Mouse (Mus musculus): ENCODE measurements around the gene Slc36a2. TPM values are rescaled to one million over a fixed set of nuclear protein-coding genes. Genes with fewer than 3 reads are reported as not detected.

Gene Slc36a2
- total and polyA plus RNA-seq, 3 experiments: not detected

- Histone ChIP-seq H3K27ac (ENCODE audit: control insufficient read depth, low read depth, low read length) (no peak overlapping the region), H3K9me3 (replicated peaks; ENCODE audit: insufficient read depth, low read length) (no peaks in the 10 kb centered on the region), H3K4me1 (ENCODE audit: control insufficient read depth in 1 of 2, insufficient read depth in 2 of 2, low read length in 2 of 2) (peaks cover 0 to 4% of the 10 kb centered on the region in 2 experiments; a peak in 1 of 4 replicates), H3K9ac (ENCODE audit: control insufficient read depth, low read depth, low read length, poor library complexity, severe bottlenecking) (no peak overlapping the region), H3K27me3 (ENCODE audit: control insufficient read depth in 1 of 2, insufficient read depth in 2 of 2, low read length in 2 of 2) (no peaks in the 10 kb centered on the region), H3K79me2 (ENCODE audit: control insufficient read depth, insufficient read depth, low read length, poor library complexity) (no peaks in the 10 kb centered on the region), H3K4me3 (ENCODE audit: control insufficient read depth in 1 of 2, insufficient read depth in 1 of 2, low read depth in 2 of 2, low read length in 2 of 2) (no peak overlapping the region), H3K36me3 (ENCODE audit: control insufficient read depth in 1 of 2, insufficient read depth in 2 of 2, low read length in 2 of 2) (peaks cover 0 to 5% of the 10 kb centered on the region in 2 experiments; a peak in 1 of 4 replicates)
- DNase-seq (ENCODE audit: low read depth, low spot score): no peak
- TF ChIP-seq ZKSCAN1 (IDR thresholded peaks at IDR 0.05; ENCODE audit: low read depth, low read length): no peak
- no peak for TF ChIP-seq CHD2 (IDR thresholded peaks at IDR 0.05; ENCODE audit: low read length)
- no peak for TF ChIP-seq MYC (IDR thresholded peaks at IDR 0.05; ENCODE audit: low read depth, low read length)
- no peak for TF ChIP-seq MAZ (IDR thresholded peaks at IDR 0.05; ENCODE audit: low read depth, low read length)
- no peak for TF ChIP-seq ZNF384 (IDR thresholded peaks at IDR 0.05; ENCODE audit: low read depth, low read length)
- no peak for TF ChIP-seq TCF12 (IDR thresholded peaks at IDR 0.05; ENCODE audit: low read depth, low read length)
- no peak for TF ChIP-seq MYB (IDR thresholded peaks at IDR 0.05; ENCODE audit: low read depth, low read length)
- no peak for TF ChIP-seq RAD21 (IDR thresholded peaks at IDR 0.05; ENCODE audit: low read depth, low read length)
- no peak for TF ChIP-seq TBP (IDR thresholded peaks at IDR 0.05; ENCODE audit: low read depth, low read length)
- TF ChIP-seq EP300 (IDR thresholded peaks at IDR 0.05; ENCODE audit: low read depth in 1 of 2, low read length in 2 of 2): no peak
- TF ChIP-seq SIN3A (IDR thresholded peaks at IDR 0.05; ENCODE audit: low read length): no peak
- no peak for TF ChIP-seq KAT2A (conservative IDR thresholded peaks at IDR 0.05; ENCODE audit: low read depth, low read length)
- TF ChIP-seq MEF2A (IDR thresholded peaks at IDR 0.05; ENCODE audit: extremely low read depth, insufficient replicate concordance, low read depth, low read length, poor library complexity, severe bottlenecking): no peak
- TF ChIP-seq BHLHE40 (IDR thresholded peaks at IDR 0.05; ENCODE audit: borderline replicate concordance, low read depth, low read length): no peak
These were observed 32.5 kb upstream of the Slc36a2 start for GRCm38 (mm10) chr11:55217418-55217817.

- Histone ChIP-seq H3K9ac (ENCODE audit: control insufficient read depth, low read depth, low read length, poor library complexity, severe bottlenecking) (no peak overlapping the region), H3K4me1 (ENCODE audit: control insufficient read depth in 1 of 2, insufficient read depth in 2 of 2, low read length in 2 of 2) (peaks cover 0 to 4% of the 10 kb centered on the region in 2 experiments; a peak in 1 of 4 replicates), H3K9me3 (replicated peaks; ENCODE audit: insufficient read depth, low read length) (no peaks in the 10 kb centered on the region), H3K36me3 (ENCODE audit: control insufficient read depth in 1 of 2, insufficient read depth in 2 of 2, low read length in 2 of 2) (peaks cover 0 to 5% of the 10 kb centered on the region in 2 experiments; a peak in 1 of 4 replicates), H3K4me3 (ENCODE audit: control insufficient read depth in 1 of 2, insufficient read depth in 1 of 2, low read depth in 2 of 2, low read length in 2 of 2) (no peak overlapping the region), H3K79me2 (ENCODE audit: control insufficient read depth, insufficient read depth, low read length, poor library complexity) (no peaks in the 10 kb centered on the region), H3K27ac (ENCODE audit: control insufficient read depth, low read depth, low read length) (no peak overlapping the region), H3K27me3 (ENCODE audit: control insufficient read depth in 1 of 2, insufficient read depth in 2 of 2, low read length in 2 of 2) (no peaks in the 10 kb centered on the region)
- TF ChIP-seq RCOR1 (IDR thresholded peaks at IDR 0.05; ENCODE audit: low read depth, low read length) (no peak), RAD21 (IDR thresholded peaks at IDR 0.05; ENCODE audit: low read depth, low read length) (no peak), KAT2A (conservative IDR thresholded peaks at IDR 0.05; ENCODE audit: low read depth, low read length) (no peak), GABPA (IDR thresholded peaks at IDR 0.05; ENCODE audit: low read depth, low read length) (no peak), TCF12 (IDR thresholded peaks at IDR 0.05; ENCODE audit: low read depth, low read length) (no peak), USF1 (IDR thresholded peaks at IDR 0.05; ENCODE audit: low read depth, low read length) (no peak), E2F4 (IDR thresholded peaks at IDR 0.05; ENCODE audit: borderline replicate concordance, low read depth, low read length) (no peak)
- no peak for DNase-seq (ENCODE audit: low read depth, low spot score)
These were observed 32.0 kb upstream of the Slc36a2 start for GRCm38 (mm10) chr11:55216830-55217229.

Data from MEL (cell line).